Mouse (Mus musculus) neural tube, embryonic 13.5 days (tissue): ENCODE data around the gene Gfod2. TPM values are rescaled to one million over a fixed set of nuclear protein-coding genes. Genes with fewer than 3 reads are reported as not detected.

Source experiments
- ATAC-seq: fragments of 200-750 bp; cut with Nextera tagmentation; 2 replicates; pipeline ENCODE4 v1.8.0; 2017; ENCODE audit warnings: low read depth, mild to moderate bottlenecking, moderate TSS enrichment, moderate library complexity
- H3K27ac ChIP-seq: fragments of 300-500 bp; sonication (generic); replicated peaks from 2 replicates; pipeline ENCODE4 v1.5.1; 2015; ENCODE audit warnings: moderate library complexity, mild to moderate bottlenecking, inconsistent platforms
- H3K27me3 ChIP-seq: fragments of 300-500 bp; sonication (generic); 2 replicates; pipeline ENCODE4 v1.6.1; 2015; ENCODE audit warnings: mild to moderate bottlenecking, inconsistent platforms
- H3K36me3 ChIP-seq: fragments of 300-500 bp; sonication (generic); 2 replicates; pipeline ENCODE4 v1.6.1; 2015; ENCODE audit warnings: mild to moderate bottlenecking, inconsistent platforms
- H3K4me1 ChIP-seq: fragments of 300-500 bp; sonication (generic); replicated peaks from 2 replicates; pipeline ENCODE4 v1.6.1; 2015; ENCODE audit warnings: inconsistent platforms
- H3K4me2 ChIP-seq: fragments of 300-500 bp; sonication (generic); 2 replicates; pipeline ENCODE4 v1.6.1; 2015; ENCODE audit warnings: inconsistent platforms, mild to moderate bottlenecking, moderate library complexity
- H3K4me3 ChIP-seq: fragments of 300-500 bp; sonication (generic); 2 replicates; pipeline ENCODE4 v1.5.1; 2015; ENCODE audit warnings: mild to moderate bottlenecking, inconsistent platforms
- H3K9ac ChIP-seq: fragments of 300-500 bp; sonication (generic); 2 replicates; pipeline ENCODE4 v1.6.1; 2015; ENCODE audit warnings: moderate library complexity, mild to moderate bottlenecking, inconsistent platforms
- H3K9me3 ChIP-seq: fragments of 300-500 bp; sonication (generic); 2 replicates; pipeline ENCODE4 v1.6.1; 2016; ENCODE audit warnings: inconsistent platforms
- WGBS: fragments of 180-500 bp; shearing (Covaris S2); methylation state at CpG from one replicate; pipeline ENCODE4 v1.1.7; 2015; 5-methylcytosine and 5-hydroxymethylcytosine counted together
- polyA plus RNA-seq: library from polyadenylated mRNA; unstranded; fragments of >200 nt; fragmentation: Nextera tagmentation; extraction: Ambion mirVana; gene quantifications from 2 replicates; pipeline ENCODE4 v1.2.1, GENCODE M21; 2015

The Gfod2 gene
- polyA plus RNA-seq, 1 experiment from 2014 or later = 72.4 TPM

- Histone ChIP-seq H3K27ac (no peak overlapping the region), H3K36me3 (peaks cover 17% of the 10 kb centered on the region), H3K9ac (no peak overlapping the region), H3K4me1 (peaks cover 7% of the 10 kb centered on the region; the same call in 1 of the 2 replicates), H3K27me3 (no peaks in the 10 kb centered on the region), H3K4me2 (no peak overlapping the region), H3K4me3 (no peak overlapping the region), H3K9me3 (no peaks in the 10 kb centered on the region)
- 75% methylated on average over 14 of the region's 14 CpGs for WGBS
- ATAC-seq = no peak
Measured at GRCm38 (mm10) chr8:105688242-105688752, 70.2 kb downstream of the Gfod2 start.

- ATAC-seq = no peak
- Histone ChIP-seq H3K27me3 (no peaks in the 10 kb centered on the region), H3K27ac (no peak overlapping the region), H3K36me3 (peaks cover 21% of the 10 kb centered on the region), H3K4me2 (no peak overlapping the region), H3K4me3 (no peak overlapping the region), H3K9me3 (no peaks in the 10 kb centered on the region), H3K9ac (no peak overlapping the region), H3K4me1 (peaks cover 7% of the 10 kb centered on the region; the same call in 1 of the 2 replicates)
- 71% methylated on average over 8 of the region's 8 CpGs for WGBS
Measured at GRCm38 (mm10) chr8:105687512-105687911, 71.0 kb downstream of the Gfod2 start.

- ATAC-seq = no peak
- WGBS = 65% methylated on average over 6 of the region's 6 CpGs
- H3K27ac ChIP-seq = no peak overlapping the region
- H3K9me3 ChIP-seq = no peaks in the 10 kb centered on the region
- no peaks in the 10 kb centered on the region for H3K27me3 ChIP-seq
- H3K9ac ChIP-seq = no peak overlapping the region
- no peak overlapping the region for H3K4me3 ChIP-seq
- H3K4me1 ChIP-seq = peaks cover 7% of the 10 kb centered on the region; the same call in 1 of the 2 replicates
- peaks cover 30% of the 10 kb centered on the region for H3K36me3 ChIP-seq
- no peak overlapping the region for H3K4me2 ChIP-seq
Measured at GRCm38 (mm10) chr8:105686551-105686950, 71.9 kb downstream of the Gfod2 start.

GRCm38 (mm10) chr8:105685796-105686308 lies 72.6 kb downstream of the Gfod2 start, which contains the start of gene Carmil2:
Gene Carmil2, plus strand, starts transcription at chr8:105686274.
- 16% methylated on average over 26 of the region's 26 CpGs for WGBS
- Histone ChIP-seq H3K4me2 (0 out of 2 replicates have a peak within 1 kb of the TSS, but pooled peaks have one; percentile 7), H3K9ac (peak within 1 kb of the TSS; percentile 8; the same call in 1 of the 2 replicates), H3K4me1 (peaks cover 7% of the 10 kb centered on the region; the same call in 1 of the 2 replicates), H3K9me3 (no peaks in the 10 kb centered on the region), H3K4me3 (no peak within 1 kb of the TSS), H3K27me3 (no peaks in the 10 kb centered on the region), H3K36me3 (peaks cover 37% of the 10 kb centered on the region), H3K27ac (no peak within 1 kb of the TSS)
- peak; percentile 48 for ATAC-seq

GRCm38 (mm10) chr8:105685325-105685724 lies 73.1 kb downstream of the Gfod2 start:
- ATAC-seq = no peak
- no peaks in the 10 kb centered on the region for H3K27me3 ChIP-seq
- H3K36me3 ChIP-seq = peaks cover 43% of the 10 kb centered on the region
- H3K27ac ChIP-seq = no peak overlapping the region
- 81% methylated on average over 7 of the region's 7 CpGs for whole genome bisulfite sequencing
- no peak overlapping the region for H3K9ac ChIP-seq
- no peak overlapping the region for H3K4me3 ChIP-seq
- no peak overlapping the region for H3K4me2 ChIP-seq
- H3K9me3 ChIP-seq = no peaks in the 10 kb centered on the region
- peaks cover 7% of the 10 kb centered on the region; the same call in 1 of the 2 replicates for H3K4me1 ChIP-seq

GRCm38 (mm10) chr8:105677891-105678290 lies 80.6 kb downstream of the Gfod2 start:
- H3K4me2 ChIP-seq = no peak overlapping the region
- H3K4me1 ChIP-seq = no peaks in the 10 kb centered on the region
- peaks cover 94% of the 10 kb centered on the region for H3K36me3 ChIP-seq
- H3K9ac ChIP-seq = no peak overlapping the region
- no peak overlapping the region for H3K4me3 ChIP-seq
- no peaks in the 10 kb centered on the region for H3K27me3 ChIP-seq
- no peaks in the 10 kb centered on the region for H3K9me3 ChIP-seq
- no peak for ATAC-seq
- no peak overlapping the region for H3K27ac ChIP-seq
- 91% methylated on average over 1 of the region's 1 CpGs for WGBS

Other genes starting within 250 kb of the Gfod2 start
- 5.4 and 5.5 TPM in 2 replicates for gene Hsd11b2, start 239.9 kb downstream of the Gfod2 start, polyA plus RNA-seq
- gene Atp6v0d1, start 192.6 kb downstream of the Gfod2 start, polyA plus RNA-seq = 195 and 211 TPM in 2 replicates
- gene Ripor1, start 153.4 kb downstream of the Gfod2 start, polyA plus RNA-seq = 30.5 and 35.9 TPM in 2 replicates
- gene Ctcf, start 122.1 kb downstream of the Gfod2 start, polyA plus RNA-seq = 105 and 118 TPM in 2 replicates
- 2.0 TPM in 2 replicates for gene Agrp, start 121.3 kb downstream of the Gfod2 start, polyA plus RNA-seq
- gene Carmil2, start 72.4 kb downstream of the Gfod2 start, polyA plus RNA-seq = 16.6 and 20.2 TPM in 2 replicates
- 77.1 and 87.1 TPM in 2 replicates for gene Acd, start 57.6 kb downstream of the Gfod2 start, polyA plus RNA-seq
- gene Pard6a, start 57.5 kb downstream of the Gfod2 start, polyA plus RNA-seq = 47.7 and 48.0 TPM in 2 replicates
- gene 4933405L10Rik, start 51.0 kb downstream of the Gfod2 start, polyA plus RNA-seq = not detected in 2 replicates
- gene Enkd1, start 50.5 kb downstream of the Gfod2 start, polyA plus RNA-seq = 10.3 and 11.2 TPM in 2 replicates
- gene Ranbp10, start 68.7 kb upstream of the Gfod2 start, polyA plus RNA-seq = 11.6 and 13.0 TPM in 2 replicates
- gene Tsnaxip1, start 69.1 kb upstream of the Gfod2 start, polyA plus RNA-seq = 0.46 and 0.54 TPM in 2 replicates
- gene Cenpt, start 94.6 kb upstream of the Gfod2 start, polyA plus RNA-seq = 52.7 and 63.8 TPM in 2 replicates
- gene Thap11, start 96.5 kb upstream of the Gfod2 start, polyA plus RNA-seq = 61.4 and 64.1 TPM in 2 replicates
- 198 and 201 TPM in 2 replicates for gene Nutf2, start 101.9 kb upstream of the Gfod2 start, polyA plus RNA-seq
- 43.9 and 48.6 TPM in 2 replicates for gene Edc4, start 122.2 kb upstream of the Gfod2 start, polyA plus RNA-seq
- gene Nrn1l, start 134.9 kb upstream of the Gfod2 start, polyA plus RNA-seq = 0.46 and 0.54 TPM in 2 replicates
- gene Pskh1, start 141.8 kb upstream of the Gfod2 start, polyA plus RNA-seq = 14.2 and 14.3 TPM in 2 replicates
- 3.1 and 3.6 TPM in 2 replicates for gene Ctrl, start 175.2 kb upstream of the Gfod2 start, polyA plus RNA-seq
- 43.1 and 43.2 TPM in 2 replicates for gene Psmb10, start 179.8 kb upstream of the Gfod2 start, polyA plus RNA-seq
- gene Lcat, start 184.7 kb upstream of the Gfod2 start, polyA plus RNA-seq = 0.59 and 0.71 TPM in 2 replicates
- gene Slc12a4, start 207.4 kb upstream of the Gfod2 start, polyA plus RNA-seq = 8.7 and 11.0 TPM in 2 replicates
- not detected in 2 replicates for gene Dpep3, start 220.8 kb upstream of the Gfod2 start, polyA plus RNA-seq
- 21.5 and 23.1 TPM in 2 replicates for gene Dus2, start 232.7 kb upstream of the Gfod2 start, polyA plus RNA-seq
- gene Dpep2nb, start 247.3 kb upstream of the Gfod2 start, polyA plus RNA-seq = 0.24 TPM in 1 of 2 replicates, not detected in the other